Mouse (Mus musculus) limb, embryonic 13.5 days (tissue): ENCODE measurements around the gene Polr2e. TPM values are rescaled to one million over a fixed set of nuclear protein-coding genes. Genes with fewer than 3 reads are reported as not detected.
"Not testable (repeated sequence)": the region's sequence is repeated elsewhere in the genome, so short reads cannot be mapped to it uniquely, and the experiment has no call there.

Source experiments
- ATAC-seq: fragments of 200-750 bp; cut with Nextera tagmentation; 2 replicates; pipeline ENCODE4 v1.8.0; 2017; ENCODE audit warnings: low read depth, moderate number of reproducible peaks, moderate TSS enrichment; ENCODE audit not compliant: low FRiP score
- H3K27ac ChIP-seq: fragments of 300-500 bp; sonication (generic); 2 replicates; pipeline ENCODE4 v1.5.1; 2015; ENCODE audit warnings: inconsistent platforms, mild to moderate bottlenecking, moderate library complexity
- H3K27me3 ChIP-seq: fragments of 300-500 bp; sonication (generic); 2 replicates; pipeline ENCODE4 v1.6.1; 2015; ENCODE audit warnings: mild to moderate bottlenecking, inconsistent platforms
- H3K36me3 ChIP-seq: fragments of 300-500 bp; sonication (generic); 2 replicates; pipeline ENCODE4 v1.6.1; 2015; ENCODE audit warnings: inconsistent platforms, mild to moderate bottlenecking, moderate library complexity
- H3K4me1 ChIP-seq: fragments of 300-500 bp; sonication (generic); 2 replicates; pipeline ENCODE4 v1.6.1; 2015; ENCODE audit warnings: inconsistent platforms
- H3K4me2 ChIP-seq: fragments of 300-500 bp; sonication (generic); replicated peaks from 2 replicates; pipeline ENCODE4 v1.6.1; 2015; ENCODE audit warnings: inconsistent platforms, mild to moderate bottlenecking, moderate library complexity
- H3K4me3 ChIP-seq: fragments of 300-500 bp; sonication (generic); 2 replicates; pipeline ENCODE4 v1.5.1; 2015; ENCODE audit warnings: moderate library complexity, mild to moderate bottlenecking, inconsistent platforms
- H3K9ac ChIP-seq: fragments of 300-500 bp; sonication (generic); 2 replicates; pipeline ENCODE4 v1.6.1; 2015; ENCODE audit warnings: mild to moderate bottlenecking, inconsistent platforms
- H3K9me3 ChIP-seq: fragments of 300-500 bp; sonication (generic); 2 replicates; pipeline ENCODE4 v1.6.1; 2016; ENCODE audit warnings: inconsistent platforms
- WGBS: fragments of 180-500 bp; shearing (Covaris S2); methylation state at CpG from one replicate; pipeline ENCODE4 v1.1.7; 2015; 5-methylcytosine and 5-hydroxymethylcytosine counted together
- polyA plus RNA-seq: library from polyadenylated mRNA; unstranded; fragments of >200 nt; fragmentation: Nextera tagmentation; extraction: Ambion mirVana; gene quantifications from 2 replicates; pipeline ENCODE4 v1.2.1, GENCODE M21; 2015

Polr2e gene
- polyA plus RNA-seq, 1 experiment from 2014 or later: 244 TPM

DNA sequence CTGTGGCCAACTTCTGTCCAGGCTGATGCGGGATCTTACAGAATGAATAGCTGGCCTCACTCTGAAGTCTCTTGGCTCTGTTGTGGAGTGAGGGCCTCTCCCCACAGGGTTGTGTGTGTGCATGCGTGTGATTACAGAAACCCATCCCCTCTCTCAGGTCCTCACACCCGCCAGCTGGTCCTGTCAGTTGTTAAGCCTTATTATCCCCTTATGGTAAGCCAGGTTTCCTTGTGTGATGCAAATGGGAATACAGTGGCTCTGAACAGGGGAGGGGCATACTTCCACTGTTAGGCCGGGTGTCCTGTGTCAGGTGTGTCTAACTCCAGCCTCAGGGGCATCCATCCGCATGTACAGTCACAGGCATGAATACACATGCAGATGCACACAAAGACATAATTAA is 6.2 kb upstream of the Polr2e start:
- H3K27ac ChIP-seq: no peak overlapping the region
- H3K4me1 ChIP-seq: peaks cover 12% of the 10 kb centered on the region
- H3K9me3 ChIP-seq: no peaks in the 10 kb centered on the region
- H3K36me3 ChIP-seq: no peaks in the 10 kb centered on the region
- H3K27me3 ChIP-seq: no peaks in the 10 kb centered on the region
- WGBS: 77% methylated on average over 5 of the region's 5 CpGs
- no peak overlapping the region for H3K4me2 ChIP-seq
- no peak overlapping the region for H3K4me3 ChIP-seq
- no peak for ATAC-seq
- H3K9ac ChIP-seq: no peak overlapping the region

DNA sequence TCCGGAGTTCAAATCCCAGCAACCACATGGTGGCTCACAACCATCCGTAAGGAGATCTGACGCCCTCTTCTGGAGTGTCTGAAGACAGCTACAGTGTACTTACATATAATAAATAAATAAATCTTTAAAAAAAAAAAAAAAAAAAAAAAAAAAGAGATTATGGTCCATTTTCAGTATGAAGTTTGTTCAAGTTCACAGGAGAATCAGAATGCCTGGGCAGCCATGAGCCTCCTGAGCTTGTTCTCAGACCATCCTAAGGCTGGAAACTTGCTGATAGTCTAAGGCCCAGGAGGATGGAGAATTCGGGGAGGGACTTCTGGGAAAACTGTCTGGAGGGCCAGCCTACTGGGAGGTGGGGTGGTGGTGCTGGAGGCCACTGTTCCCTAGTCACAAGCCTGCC is 5.8 kb upstream of the Polr2e start:
- not testable (repeated sequence) for H3K36me3 ChIP-seq, H3K27ac ChIP-seq, H3K9ac ChIP-seq, H3K27me3 ChIP-seq, H3K9me3 ChIP-seq, ATAC-seq, H3K4me3 ChIP-seq, H3K4me2 ChIP-seq
- WGBS: 83% methylated on average over 3 of the region's 4 CpGs
- H3K4me1 ChIP-seq: peaks cover 12% of the 10 kb centered on the region

DNA sequence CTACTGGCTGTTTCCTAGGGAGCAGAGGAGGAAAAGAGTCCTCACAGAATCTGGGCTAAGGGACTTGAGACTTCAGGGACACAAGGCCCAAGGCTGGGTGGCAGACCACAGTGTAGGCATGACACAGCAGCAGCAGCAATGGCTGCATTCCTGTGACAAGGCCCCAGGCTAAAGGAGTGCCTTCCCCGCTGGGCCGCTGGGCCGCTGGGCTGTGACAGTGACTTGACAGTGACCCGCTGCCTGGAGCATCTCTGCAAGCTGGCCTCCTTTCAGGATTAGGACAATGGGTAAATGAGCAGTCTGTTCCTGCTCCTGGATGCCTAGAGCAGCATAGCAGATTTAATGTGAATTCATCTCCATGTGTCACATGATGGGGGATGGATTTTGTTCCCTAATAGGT is 4.5 kb upstream of the Polr2e start:
- Histone ChIP-seq H3K9ac (peak overlapping the region; percentile 39; the same call in 1 of the 2 replicates), H3K4me1 (peaks cover 12% of the 10 kb centered on the region), H3K4me3 (no peak overlapping the region), H3K27me3 (no peaks in the 10 kb centered on the region), H3K36me3 (no peaks in the 10 kb centered on the region), H3K9me3 (no peaks in the 10 kb centered on the region), H3K4me2 (no peak overlapping the region), H3K27ac (no peak overlapping the region)
- no peak for ATAC-seq
- 50% methylated on average over 4 of the region's 4 CpGs for WGBS

DNA sequence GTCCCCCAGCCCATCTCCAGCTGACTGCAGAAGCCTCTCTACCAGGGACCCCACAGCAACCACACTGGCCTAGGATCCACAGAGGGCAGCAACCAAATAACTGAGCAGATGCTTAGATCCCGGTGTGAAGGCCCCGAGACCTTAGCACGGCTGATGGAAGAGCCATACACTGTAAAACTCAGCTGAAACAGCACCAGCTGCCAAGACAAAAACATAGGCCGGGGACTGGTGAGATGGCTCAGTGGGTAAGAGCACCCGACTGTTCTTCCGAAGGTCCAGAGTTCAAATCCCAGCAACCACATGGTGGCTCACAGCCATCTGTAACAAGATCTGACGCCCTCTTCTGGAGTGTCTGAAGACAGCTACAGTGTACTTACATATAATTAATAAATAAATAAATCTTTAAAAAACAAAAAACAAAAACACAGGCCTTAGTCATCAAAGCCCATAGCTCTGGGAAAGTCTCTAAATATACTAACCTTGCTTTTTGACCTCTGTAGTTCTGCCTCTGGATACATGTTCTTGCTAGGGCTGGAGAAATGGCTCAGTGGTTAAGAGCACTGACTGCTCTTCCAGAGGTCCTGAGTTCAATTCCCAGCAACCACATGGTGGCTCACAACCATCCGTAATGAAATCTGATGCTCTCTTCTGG is 1.9 kb upstream of the Polr2e start:
- ATAC-seq, H3K4me3 ChIP-seq, H3K4me2 ChIP-seq, H3K9ac ChIP-seq, H3K27me3 ChIP-seq, H3K9me3 ChIP-seq, H3K27ac ChIP-seq: not testable (repeated sequence)
- peaks cover 13% of the 10 kb centered on the region for H3K4me1 ChIP-seq
- H3K36me3 ChIP-seq: peaks cover 20% of the 10 kb centered on the region
- WGBS: 87% methylated on average over 8 of the region's 8 CpGs

DNA sequence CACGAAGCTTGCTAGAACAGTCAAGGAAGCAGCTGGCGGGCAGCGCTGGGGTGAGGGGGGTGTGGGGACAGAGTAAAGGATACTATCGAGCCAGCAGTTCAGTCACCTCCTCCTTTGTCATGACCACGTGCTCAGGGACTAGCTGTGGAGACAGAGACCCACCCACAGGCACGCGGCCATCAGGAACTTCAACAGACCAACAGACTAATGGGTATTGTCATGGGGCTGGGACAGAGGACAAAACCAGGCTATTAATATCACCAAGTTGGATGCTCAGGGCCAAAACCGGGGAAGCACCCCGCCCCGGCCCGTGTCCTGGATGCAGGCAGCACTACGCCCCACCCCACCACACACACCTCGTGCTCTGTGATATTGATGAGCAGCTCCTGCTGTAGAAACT is 2.8 kb downstream of the Polr2e start:
- Histone ChIP-seq H3K27ac (no peak overlapping the region), H3K4me3 (no peak overlapping the region), H3K36me3 (peaks cover 41% of the 10 kb centered on the region), H3K4me1 (peaks cover 18% of the 10 kb centered on the region), H3K9me3 (no peaks in the 10 kb centered on the region), H3K27me3 (no peaks in the 10 kb centered on the region), H3K4me2 (no peak overlapping the region), H3K9ac (no peak overlapping the region)
- no peak for ATAC-seq
- WGBS: 95% methylated on average over 13 of the region's 13 CpGs

DNA sequence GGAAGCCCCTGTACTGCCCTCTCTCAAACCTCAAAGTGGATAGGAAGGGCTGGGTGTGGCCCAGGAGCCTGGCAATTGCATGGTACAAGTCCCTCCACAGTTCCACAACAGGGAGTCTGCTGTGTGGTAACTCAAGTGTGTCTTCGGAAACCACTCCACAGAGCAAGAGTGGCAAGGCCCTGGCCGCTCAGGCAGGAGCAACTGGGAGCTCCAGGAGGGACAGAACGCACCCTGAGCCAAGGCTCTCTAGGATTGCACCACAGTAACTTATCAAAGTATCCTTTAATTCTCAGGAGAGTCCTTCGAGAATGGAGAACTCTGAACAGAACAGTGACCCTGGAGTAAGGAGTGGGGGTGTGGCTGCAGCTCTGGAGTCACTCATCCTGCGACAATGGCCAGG is 3.9 kb downstream of the Polr2e start:
- peaks cover 18% of the 10 kb centered on the region for H3K4me1 ChIP-seq
- H3K36me3 ChIP-seq: peaks cover 41% of the 10 kb centered on the region
- H3K4me2 ChIP-seq: no peak overlapping the region
- WGBS: 95% methylated on average over 5 of the region's 5 CpGs
- H3K9ac ChIP-seq: no peak overlapping the region
- ATAC-seq: no peak
- H3K27ac ChIP-seq: peak overlapping the region; percentile 22; the same call in 1 of the 2 replicates
- no peaks in the 10 kb centered on the region for H3K9me3 ChIP-seq
- no peaks in the 10 kb centered on the region for H3K27me3 ChIP-seq
- no peak overlapping the region for H3K4me3 ChIP-seq

DNA sequence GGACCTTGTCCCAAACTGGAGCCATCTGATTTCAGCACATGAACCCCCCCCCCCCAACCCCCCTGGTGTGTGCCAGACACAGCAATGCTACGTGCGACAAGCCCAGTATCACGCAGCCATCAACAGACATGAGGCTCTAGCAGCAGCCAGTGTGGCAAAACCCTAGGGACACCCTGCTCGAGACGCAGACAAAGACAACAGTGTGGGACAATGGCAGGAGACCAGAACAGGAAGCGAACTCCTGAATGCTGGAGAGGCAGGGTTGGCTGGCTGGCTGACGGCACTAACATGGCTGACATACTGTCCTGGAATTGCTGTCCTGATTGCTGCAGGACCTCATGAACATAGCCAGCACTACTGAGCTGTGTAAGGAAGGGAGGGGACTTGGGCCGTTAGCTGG is 4.4 kb downstream of the Polr2e start:
- ATAC-seq: no peak
- WGBS: 86% methylated on average over 8 of the region's 8 CpGs
- Histone ChIP-seq H3K4me3 (no peak overlapping the region), H3K9me3 (no peaks in the 10 kb centered on the region), H3K4me2 (no peak overlapping the region), H3K36me3 (peaks cover 41% of the 10 kb centered on the region), H3K4me1 (peaks cover 18% of the 10 kb centered on the region), H3K27me3 (no peaks in the 10 kb centered on the region), H3K27ac (peak overlapping the region; percentile 22; the same call in 1 of the 2 replicates), H3K9ac (no peak overlapping the region)

DNA sequence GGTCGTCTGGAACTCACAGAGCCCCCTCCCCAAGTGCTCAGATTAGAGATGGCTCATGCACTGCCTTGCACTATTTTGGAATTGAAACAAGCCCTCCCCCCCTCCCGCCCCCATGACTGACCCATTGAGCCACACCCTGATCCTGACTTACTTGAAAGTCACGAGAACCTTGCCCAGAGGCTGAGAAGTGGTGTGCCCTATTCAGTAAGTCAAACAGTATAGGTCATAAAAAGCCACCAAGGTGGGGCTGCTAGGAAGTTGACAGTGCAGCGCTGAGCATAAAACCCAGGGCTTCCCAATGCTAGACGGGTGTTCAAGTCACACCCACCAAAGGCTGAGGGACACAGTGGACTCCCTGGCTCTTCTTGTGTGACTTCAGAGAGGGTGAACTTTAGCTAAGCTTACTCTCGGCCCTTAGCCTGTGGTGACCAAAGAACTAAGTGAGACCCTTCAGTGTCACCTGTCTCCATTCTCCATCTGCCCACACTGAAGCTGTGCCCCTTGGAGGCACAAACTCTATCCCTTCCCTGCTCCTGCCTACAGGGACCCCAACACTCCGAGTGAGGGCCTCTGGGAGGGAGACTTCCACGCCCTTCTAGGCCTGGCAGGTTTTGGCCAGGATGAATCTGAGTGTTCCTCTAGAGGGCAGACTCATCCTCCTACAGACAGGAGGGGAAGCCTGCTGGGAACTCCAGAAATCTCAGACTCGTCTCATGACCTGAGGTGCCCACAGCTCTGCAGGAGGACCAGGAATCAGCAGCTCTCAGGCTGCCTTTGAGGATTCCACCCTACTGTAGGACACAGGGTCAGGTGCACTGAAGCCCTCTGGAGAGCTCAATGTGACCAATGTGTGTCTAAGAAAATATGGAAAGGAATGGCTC is 5.8 kb downstream of the Polr2e start:
- Histone ChIP-seq H3K4me3 (no peak overlapping the region), H3K9ac (peak overlapping the region; percentile 25; the same call in 1 of the 2 replicates), H3K27ac (0 out of 2 replicates have a peak overlapping the region, but pooled peaks have one; percentile 6), H3K4me2 (no peak overlapping the region), H3K36me3 (peaks cover 45% of the 10 kb centered on the region), H3K9me3 (no peaks in the 10 kb centered on the region), H3K4me1 (peaks cover 15% of the 10 kb centered on the region), H3K27me3 (no peaks in the 10 kb centered on the region)
- 37% methylated on average over 9 of the region's 9 CpGs for WGBS
- 0 out of 2 replicates have a peak, but pooled peaks have one; percentile 20 for ATAC-seq

DNA sequence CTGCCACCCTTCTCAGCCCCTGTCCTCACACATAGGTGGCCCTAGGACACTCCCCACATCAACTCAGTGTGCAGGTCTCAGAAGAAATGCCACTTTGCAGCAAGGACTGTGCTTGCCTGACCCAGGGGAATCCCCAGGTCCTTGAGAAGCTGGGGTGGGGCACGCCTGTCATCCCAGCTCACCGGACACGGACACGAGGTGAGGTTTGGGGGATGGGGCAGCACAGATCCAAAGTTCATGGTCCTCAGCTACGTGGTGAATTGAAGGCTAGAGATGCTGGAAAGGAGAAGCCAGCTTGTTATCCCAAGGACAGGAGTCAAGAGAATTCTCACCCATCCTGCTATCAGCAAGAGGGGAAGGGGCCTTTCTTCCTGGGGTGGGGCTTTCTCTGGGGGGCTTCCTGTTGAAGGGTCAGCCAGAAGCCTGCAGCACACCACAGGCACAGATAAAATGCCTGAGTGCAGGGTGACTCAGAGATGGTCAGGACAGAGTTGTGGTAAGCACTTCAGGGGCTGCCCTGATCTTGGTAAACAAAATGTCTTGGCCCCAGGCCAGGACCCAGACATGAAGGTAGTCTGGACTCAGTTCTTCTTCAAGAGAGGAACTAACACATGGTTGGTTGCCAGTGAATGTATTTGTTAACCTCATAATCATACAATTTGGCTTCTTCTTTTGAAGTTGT is 6.7 kb downstream of the Polr2e start:
- H3K36me3 ChIP-seq: peaks cover 42% of the 10 kb centered on the region
- 63% methylated on average over 5 of the region's 5 CpGs for WGBS
- ATAC-seq: no peak

DNA sequence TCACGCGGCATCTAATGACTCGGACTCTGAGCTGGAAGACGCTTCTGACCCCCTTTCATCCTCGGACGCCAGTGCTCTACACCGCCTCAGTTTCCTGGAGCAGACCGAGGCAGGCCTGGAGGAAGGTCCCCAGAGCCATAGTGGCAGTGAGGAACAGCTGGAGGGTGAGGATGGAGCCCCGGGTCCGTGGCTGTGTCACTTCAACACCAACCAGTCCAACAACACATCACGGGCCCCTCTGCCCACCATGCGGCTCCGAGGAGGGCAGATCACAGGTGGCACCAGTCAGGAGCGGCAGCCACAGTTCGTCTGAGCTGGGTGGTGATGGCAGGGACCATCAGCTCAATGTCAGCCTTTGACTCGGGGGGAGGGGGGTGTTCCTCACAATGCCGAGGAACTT is 8.9 kb downstream of the Polr2e start:
- Histone ChIP-seq H3K4me3 (no peak overlapping the region), H3K9me3 (no peaks in the 10 kb centered on the region), H3K27ac (no peak overlapping the region), H3K27me3 (no peaks in the 10 kb centered on the region), H3K4me2 (no peak overlapping the region), H3K4me1 (0 out of 2 replicates have a peak, but pooled peaks cover 5% of the 10 kb centered on the region), H3K9ac (no peak overlapping the region; the same call in 1 of the 2 replicates), H3K36me3 (peaks cover 20% of the 10 kb centered on the region)
- no peak for ATAC-seq
- WGBS: 87% methylated on average over 17 of the region's 17 CpGs

More for the DNA sequence above, 6.7 kb downstream of the Polr2e start:
- Histone ChIP-seq H3K4me2 (no peak overlapping the region), H3K9me3 (no peaks in the 10 kb centered on the region), H3K9ac (0 out of 2 replicates have a peak overlapping the region, but pooled peaks have one; percentile 26), H3K4me3 (no peak overlapping the region), H3K4me1 (peaks cover 7% of the 10 kb centered on the region), H3K27me3 (no peaks in the 10 kb centered on the region), H3K27ac (peak overlapping the region; percentile 22; the same call in 1 of the 2 replicates)

DNA sequence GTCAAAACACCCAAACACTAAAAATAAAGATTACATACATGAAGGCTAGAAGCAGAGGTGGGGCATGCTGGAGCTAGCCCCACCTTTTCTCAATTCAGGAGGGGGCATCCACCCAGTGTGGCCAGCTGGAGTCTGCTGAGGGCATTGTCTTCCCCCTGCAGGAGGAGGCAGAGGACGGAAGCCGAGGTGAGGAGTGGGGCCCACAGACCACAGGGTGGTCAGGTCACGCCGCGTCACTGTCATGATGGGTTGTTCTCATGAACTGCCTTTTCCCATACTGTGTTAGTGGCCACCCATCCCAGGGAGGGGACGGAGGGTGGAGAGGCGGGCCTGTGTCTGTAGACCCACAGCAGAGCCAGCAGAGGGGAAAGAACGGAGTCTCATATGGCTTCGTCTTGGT is 9.4 kb downstream of the Polr2e start:
- Histone ChIP-seq H3K9ac (no peak overlapping the region), H3K36me3 (peaks cover 15% of the 10 kb centered on the region), H3K4me1 (0 out of 2 replicates have a peak, but pooled peaks cover 5% of the 10 kb centered on the region), H3K4me2 (no peak overlapping the region), H3K27me3 (no peaks in the 10 kb centered on the region), H3K27ac (no peak overlapping the region), H3K4me3 (no peak overlapping the region), H3K9me3 (no peaks in the 10 kb centered on the region)
- no peak for ATAC-seq
- 82% methylated on average over 9 of the region's 9 CpGs for WGBS

DNA sequence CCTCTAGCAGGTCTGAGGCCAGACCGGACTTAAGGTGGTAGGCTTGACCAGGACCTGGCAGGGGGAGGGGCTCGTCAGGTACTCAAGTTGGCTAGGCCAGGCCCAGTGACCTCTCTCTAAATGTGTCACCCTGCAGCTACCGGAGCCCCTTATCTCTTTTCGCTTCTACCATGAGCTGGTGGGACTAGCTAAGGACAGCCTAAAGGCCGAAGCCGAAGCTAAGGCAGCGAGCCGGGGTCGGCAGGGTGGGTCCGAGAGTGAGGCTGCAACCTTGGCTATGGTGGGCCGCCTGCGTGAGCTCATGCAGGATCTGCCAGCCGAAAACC is 11.1 kb downstream of the Polr2e start:
- 95% methylated on average over 13 of the region's 13 CpGs for WGBS
- Histone ChIP-seq H3K27ac (no peak overlapping the region), H3K9ac (no peak overlapping the region), H3K27me3 (no peaks in the 10 kb centered on the region), H3K9me3 (no peaks in the 10 kb centered on the region), H3K4me2 (no peak overlapping the region), H3K36me3 (peaks cover 9% of the 10 kb centered on the region; the same call in 1 of the 2 replicates), H3K4me1 (no peaks in the 10 kb centered on the region), H3K4me3 (no peak overlapping the region)
- no peak for ATAC-seq
